Mouse (Mus musculus) bone marrow, adult 2 months (tissue): ENCODE results near the gene Fbxl14. TPM values are rescaled to one million over a fixed set of nuclear protein-coding genes. Genes with fewer than 3 reads are reported as not detected.

Source experiments
- H3K27ac ChIP-seq: fragments of 200-500 bp; 2 replicates; pipeline ENCODE4 v1.5.1; 2012; ENCODE audit warnings: low read depth, mild to moderate bottlenecking, control low read depth, inconsistent platforms, low read length; ENCODE audit not compliant: control insufficient read depth, poor library complexity, insufficient read depth
- H3K4me1 ChIP-seq: fragments of 200-500 bp; 2 replicates; pipeline ENCODE4 v1.6.1; 2011; ENCODE audit warnings: low read length; ENCODE audit not compliant: control insufficient read depth, insufficient read depth
- H3K4me3 ChIP-seq: fragments of 200-500 bp; replicated peaks from 2 replicates; pipeline ENCODE3; 2011; ENCODE audit warnings: mild to moderate bottlenecking, low read depth, low read length, control low read depth; ENCODE audit not compliant: control insufficient read depth
- CTCF ChIP-seq: fragments of 200-500 bp; IDR thresholded peaks from 2 replicates; pipeline ENCODE4 v1.5.1; 2011; ENCODE audit warnings: low read length, control low read depth; ENCODE audit not compliant: control insufficient read depth, insufficient read depth
- POLR2A ChIP-seq: fragments of 200-500 bp; IDR thresholded peaks from 2 replicates; pipeline ENCODE4 v1.6.1; 2011; ENCODE audit warnings: low read depth, mild to moderate bottlenecking, control low read depth, low read length, borderline replicate concordance; ENCODE audit not compliant: control insufficient read depth
- WGBS: fragments of 180-500 bp; shearing (Covaris S2); methylation state at CpG from one replicate; pipeline ENCODE4 v1.1.7; 2018; 5-methylcytosine and 5-hydroxymethylcytosine counted together
- polyA plus RNA-seq: library from polyadenylated mRNA; stranded (reverse); fragments of >200 nt; gene quantifications from 2 replicates; pipeline ENCODE4 v1.2.4, GENCODE M21; 2011; ENCODE audit warnings: low replicate concordance; ENCODE audit not compliant: missing spikeins, insufficient read depth, insufficient read length

The Fbxl14 gene
- polyA plus RNA-seq, 1 experiment, result 22.8 TPM

DNA sequence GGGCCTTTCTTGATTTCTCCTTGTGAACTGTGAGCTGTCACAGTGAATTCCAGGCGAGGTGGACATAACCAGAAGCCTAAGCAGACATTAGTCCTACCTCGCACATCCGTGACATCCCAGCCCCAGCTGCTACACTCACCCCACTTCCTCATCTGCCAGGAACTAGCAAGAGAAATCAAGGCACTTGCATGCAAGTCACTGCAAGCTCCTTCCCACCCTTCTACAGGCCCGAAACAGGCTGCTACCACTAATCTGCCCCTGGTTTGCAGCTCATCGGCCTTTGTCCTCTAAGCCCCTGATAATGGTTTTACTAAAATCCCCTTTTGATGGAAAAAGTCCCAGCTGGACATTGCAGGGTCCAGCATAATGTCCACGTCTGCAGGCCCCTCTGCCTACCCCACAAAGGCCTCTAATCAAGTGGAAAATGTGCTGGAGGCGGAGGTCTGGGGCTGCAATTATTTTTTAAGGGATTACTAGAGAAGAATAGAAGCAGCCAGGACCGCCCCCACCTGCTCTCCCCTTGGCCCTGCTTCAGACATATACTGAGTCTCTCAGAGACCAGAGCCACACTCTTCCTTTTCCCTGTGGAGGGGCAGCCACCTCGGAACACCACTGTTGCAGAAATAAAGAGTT, 12.6 kb downstream of the Fbxl14 start:
- WGBS, result 67% methylated on average over 9 of the region's 9 CpGs

DNA sequence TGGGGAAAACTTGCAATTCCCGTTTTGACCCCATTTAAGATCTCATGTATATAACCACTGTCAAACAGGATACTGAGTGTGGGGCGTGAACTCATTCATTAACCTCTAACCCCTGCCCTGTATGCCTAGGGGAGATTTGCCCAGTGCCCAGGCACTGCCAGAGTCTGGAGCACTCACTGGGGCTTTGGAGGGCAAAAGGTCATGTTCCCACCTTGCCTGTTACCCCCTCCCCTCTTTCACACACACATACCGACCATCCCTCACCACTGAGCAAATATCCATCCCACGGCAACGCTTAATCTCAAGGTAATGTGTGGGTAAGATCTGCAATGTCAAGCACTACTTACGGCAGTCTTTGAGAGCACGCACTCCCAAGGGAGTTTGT, 13.2 kb downstream of the Fbxl14 start:
- Histone ChIP-seq H3K4me3 (no peak overlapping the region), H3K27ac (no peak overlapping the region), H3K4me1 (peaks cover 2% of the 10 kb centered on the region; the same call in 1 of the 2 replicates)
- 87% methylated on average over 7 of the region's 7 CpGs for WGBS
- TF ChIP-seq CTCF (no peak), POLR2A (no peak)

More for the DNA sequence above, 12.6 kb downstream of the Fbxl14 start:
- no peak for TF ChIP-seq CTCF
- TF ChIP-seq POLR2A, result no peak
- Histone ChIP-seq H3K4me1 (peaks cover 4% of the 10 kb centered on the region; the same call in 1 of the 2 replicates), H3K4me3 (no peak overlapping the region), H3K27ac (no peak overlapping the region)

DNA sequence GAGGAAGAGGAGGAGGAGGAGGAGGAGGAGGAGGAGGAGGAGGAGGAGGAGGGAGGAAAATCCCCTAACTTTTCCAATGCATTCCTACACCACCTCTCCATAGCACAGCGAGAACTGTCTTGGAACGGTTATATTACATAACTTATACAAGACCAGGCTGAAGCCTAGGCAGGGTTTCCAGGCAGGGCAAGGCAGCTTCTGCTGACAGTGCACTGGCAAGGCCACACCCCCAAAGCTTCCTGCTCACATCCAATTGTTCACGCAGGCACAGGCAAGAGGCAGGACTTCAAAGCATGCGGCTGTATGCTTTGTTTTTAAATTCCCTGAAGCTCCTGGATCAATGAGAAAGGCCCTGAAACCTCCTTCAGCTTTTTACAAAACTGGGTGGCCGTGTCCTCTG, 19.8 kb downstream of the Fbxl14 start:
- no peaks in the 10 kb centered on the region; the same call in 1 of the 2 replicates for H3K4me1 ChIP-seq
- no peak overlapping the region for H3K27ac ChIP-seq
- 4% methylated on average over 5 of the region's 5 CpGs for WGBS
- TF ChIP-seq CTCF, result no peak
- TF ChIP-seq POLR2A, result no peak
- H3K4me3 ChIP-seq, result no peak overlapping the region

DNA sequence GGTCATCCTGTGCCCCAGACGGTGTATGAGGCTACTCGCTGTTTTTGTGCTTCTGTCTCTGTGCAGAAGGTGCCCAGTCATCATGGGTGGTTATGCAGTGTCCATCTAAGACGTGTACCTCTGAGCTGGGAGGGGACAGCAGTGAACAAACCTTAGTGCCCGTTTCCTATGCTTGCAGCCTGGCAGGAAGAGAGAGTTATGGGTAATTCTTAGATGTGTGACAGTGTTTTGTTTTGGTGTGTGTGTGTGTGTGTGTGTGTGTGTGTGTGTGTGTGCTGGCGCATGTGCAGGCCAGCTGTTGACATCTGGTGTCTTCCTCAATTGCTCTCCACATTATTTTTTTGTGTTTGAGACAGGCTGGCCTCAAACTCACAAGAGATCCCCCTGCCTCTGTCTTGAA, 20.6 kb downstream of the Fbxl14 start:
- no peak overlapping the region for H3K27ac ChIP-seq
- TF ChIP-seq POLR2A (no peak), CTCF (no peak)
- H3K4me1 ChIP-seq, result no peaks in the 10 kb centered on the region; the same call in 1 of the 2 replicates
- H3K4me3 ChIP-seq, result no peak overlapping the region
- 19% methylated on average over 5 of the region's 5 CpGs for WGBS

DNA sequence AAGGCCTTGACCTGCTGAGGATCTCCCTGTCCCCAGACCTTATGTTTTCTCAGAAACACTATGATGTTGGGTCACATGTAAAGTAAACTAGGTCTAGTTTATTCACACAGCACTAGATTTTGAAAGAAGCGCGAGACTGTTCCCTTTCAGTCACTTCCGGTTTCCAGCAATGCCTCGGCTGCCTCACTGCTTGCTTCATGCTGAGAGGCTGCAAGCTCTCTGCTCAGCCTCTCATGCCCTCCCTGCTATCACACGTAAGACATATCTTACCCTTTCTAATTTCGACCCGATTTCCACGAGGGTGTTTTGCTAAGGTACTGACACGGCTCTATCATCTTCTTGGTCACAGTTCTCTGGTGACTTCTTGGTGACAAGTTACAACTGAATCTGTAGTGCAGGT, 22.6 kb downstream of the Fbxl14 start:
- 12% methylated on average over 9 of the region's 9 CpGs for WGBS
- H3K27ac ChIP-seq, result no peak overlapping the region
- no peaks in the 10 kb centered on the region; the same call in 1 of the 2 replicates for H3K4me1 ChIP-seq
- TF ChIP-seq CTCF (no peak), POLR2A (no peak)
- H3K4me3 ChIP-seq, result no peak overlapping the region

DNA sequence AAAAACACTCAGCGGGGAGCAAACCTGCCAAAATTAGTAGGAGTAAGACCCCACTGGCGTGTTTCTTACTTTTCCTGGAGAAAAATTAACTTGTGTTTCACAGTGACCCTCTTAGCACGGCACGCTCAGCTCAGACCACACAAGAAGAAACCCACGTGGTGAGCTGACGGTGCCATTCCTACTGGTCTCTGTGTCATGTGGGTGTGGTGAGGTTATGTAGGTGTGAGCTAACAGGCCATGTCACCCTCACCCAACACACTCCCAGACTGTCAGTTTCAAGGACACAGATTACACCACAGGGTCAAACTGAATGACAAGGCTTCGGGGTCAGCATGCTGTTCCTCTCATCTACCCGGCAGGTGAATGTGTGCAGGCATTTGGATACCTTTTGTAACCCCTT, 25.3 kb downstream of the Fbxl14 start:
- Histone ChIP-seq H3K4me3 (no peak overlapping the region), H3K4me1 (no peaks in the 10 kb centered on the region; the same call in none of the 2 replicates)

DNA sequence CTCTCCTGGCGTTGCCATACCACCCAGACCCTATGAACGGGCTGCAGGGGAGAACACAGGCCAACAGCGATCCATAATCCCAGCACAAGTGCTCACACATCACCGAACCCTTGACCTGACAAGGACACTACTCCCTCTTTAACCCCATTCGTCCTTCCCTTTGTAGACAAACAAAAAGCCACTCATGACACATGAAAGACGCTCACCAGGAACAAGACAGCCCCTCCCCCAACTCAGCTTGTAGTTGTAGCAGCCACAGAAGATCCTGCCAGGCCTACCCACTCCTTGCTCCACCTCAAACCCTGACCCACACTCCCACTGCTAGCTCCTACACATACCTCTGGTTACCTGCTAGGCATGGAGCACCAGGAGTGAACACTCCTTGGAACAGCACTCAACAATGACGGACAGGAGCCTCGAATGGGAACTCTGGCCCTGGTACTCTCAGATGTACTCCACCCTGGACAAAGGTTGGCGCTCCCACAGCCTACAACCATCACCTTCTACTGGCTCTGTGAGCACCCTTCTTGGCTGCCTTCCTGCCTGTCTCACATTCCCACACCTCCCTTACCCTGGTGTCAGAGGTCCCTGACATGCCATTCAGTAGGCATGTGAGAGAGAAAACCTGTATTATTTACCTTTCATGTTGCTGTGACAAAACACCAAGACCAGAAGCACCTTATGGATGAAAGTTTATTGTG, 26.2 kb downstream of the Fbxl14 start:
- no peaks in the 10 kb centered on the region; the same call in none of the 2 replicates for H3K4me1 ChIP-seq
- H3K4me3 ChIP-seq, result no peak overlapping the region
- TF ChIP-seq CTCF, result no peak
- no peak for TF ChIP-seq POLR2A
- H3K27ac ChIP-seq, result no peak overlapping the region
- WGBS, result 84% methylated on average over 9 of the region's 9 CpGs

More for the DNA sequence above, 25.3 kb downstream of the Fbxl14 start:
- 82% methylated on average over 8 of the region's 8 CpGs for WGBS
- TF ChIP-seq CTCF (no peak), POLR2A (no peak)
- no peak overlapping the region for H3K27ac ChIP-seq

DNA sequence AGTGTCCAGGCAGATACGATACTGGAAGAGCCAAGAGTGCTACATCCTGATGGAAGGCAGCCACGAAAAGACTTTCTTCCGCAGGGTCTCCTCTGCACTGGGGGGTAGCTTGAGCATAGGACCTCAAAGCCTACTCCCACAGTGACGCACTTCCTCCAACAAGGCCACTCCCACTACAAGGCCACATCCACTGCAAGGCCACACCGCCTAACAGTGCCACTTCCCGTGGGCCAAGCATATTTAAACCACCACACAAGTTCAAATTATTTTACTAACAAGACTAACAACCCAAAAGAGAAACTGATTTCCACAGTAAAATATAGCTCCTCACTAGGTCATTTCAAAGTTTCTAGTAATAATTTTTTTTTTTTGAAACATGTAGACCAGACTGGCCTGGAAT, 28.8 kb downstream of the Fbxl14 start:
- 84% methylated on average over 6 of the region's 6 CpGs for WGBS
- no peak for TF ChIP-seq POLR2A
- no peak for TF ChIP-seq CTCF

More for the DNA sequence above, 28.8 kb downstream of the Fbxl14 start:
- no peaks in the 10 kb centered on the region; the same call in 1 of the 2 replicates for H3K4me1 ChIP-seq
- H3K4me3 ChIP-seq, result no peak overlapping the region
- H3K27ac ChIP-seq, result no peak overlapping the region; the same call in 1 of the 2 replicates
